Mouse (Mus musculus) cerebellum, adult 8-10 months (tissue): ENCODE results near the gene Fam135a.
A peak's percentile ranks its signal among the peaks of the same experiment; 100 is the strongest.

ENCODE experiments used
- DNase-seq: peaks from one replicate; pipeline ENCODE4 v3.0.0; 2022

The Fam135a gene

DNA sequence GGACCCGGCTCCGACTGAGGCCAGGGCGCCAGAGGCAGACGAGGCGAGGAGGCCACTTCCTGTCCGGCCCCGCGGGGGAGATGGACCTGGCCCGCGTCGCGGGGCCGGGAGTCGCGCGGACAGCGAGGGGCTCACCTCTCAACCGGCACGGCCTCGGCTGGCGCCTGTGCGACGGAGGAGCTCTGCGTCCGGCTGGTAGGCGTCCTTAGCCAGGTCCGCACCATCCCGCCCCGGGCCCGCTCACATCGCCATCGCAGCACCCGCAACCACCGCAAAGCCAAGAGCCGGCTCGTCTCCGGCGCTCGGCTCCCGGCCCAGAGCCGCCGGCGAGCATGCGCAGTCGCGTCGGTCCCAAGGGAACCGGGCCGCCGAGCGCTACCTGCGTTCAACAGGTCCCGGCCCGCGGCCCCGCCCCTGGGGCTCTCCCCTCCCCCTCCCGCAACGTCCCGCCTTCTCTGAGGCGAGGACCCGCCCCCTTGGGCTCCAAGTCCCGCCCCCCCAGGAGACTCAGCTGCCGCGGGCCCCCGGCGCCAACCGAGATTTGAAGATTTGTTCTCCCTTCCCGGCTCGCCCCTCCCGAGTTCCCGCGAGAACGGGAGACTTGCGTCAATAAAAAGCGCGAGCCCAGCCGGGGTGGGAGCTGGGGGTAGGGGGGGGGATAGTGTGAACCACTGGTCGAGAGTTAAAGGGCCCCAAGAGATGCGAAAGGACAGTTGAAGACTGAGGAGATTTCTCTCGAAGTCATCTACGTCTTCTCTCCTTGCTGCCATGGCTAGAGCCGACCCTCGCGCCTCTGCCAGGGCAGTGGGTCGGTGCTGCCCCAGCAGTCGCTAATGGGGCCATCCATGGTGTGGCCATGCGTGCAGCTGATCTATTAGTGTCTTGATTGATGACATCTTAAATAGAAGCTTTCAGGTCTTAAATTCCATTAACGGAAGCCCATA, at the start of gene Fam135a:
Gene Fam135a, minus strand, starts transcription at position 416 of the 944 bp plus-strand sequence.
- DNase-seq: peak; percentile 85

GRCm38 (mm10) chr1:24143504-24143903, 43.4 kb upstream of the Fam135a start:
- DNase-seq: no peak

DNA sequence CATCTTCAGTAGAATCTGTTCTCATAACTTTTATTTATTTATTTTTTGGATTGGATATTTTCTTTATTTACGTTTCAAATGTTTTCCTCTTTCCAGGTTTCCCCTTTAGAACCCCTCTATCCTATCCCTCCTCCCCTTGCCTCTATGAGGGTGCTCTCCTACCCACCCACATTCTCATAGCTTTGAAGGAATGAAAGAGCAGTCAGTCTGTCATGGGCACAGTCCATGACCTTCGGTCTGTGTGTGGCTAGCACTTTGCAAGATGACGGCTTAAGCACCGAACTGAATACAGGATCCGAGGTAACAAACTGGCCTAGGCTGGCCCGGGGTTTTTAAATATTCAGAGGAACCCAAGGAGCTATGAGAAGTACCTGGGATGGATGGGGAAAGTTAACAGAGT, 40.4 kb upstream of the Fam135a start:
- DNase-seq: no peak

- DNase-seq: peak; percentile 81
Observed at GRCm38 (mm10) chr1:24137133-24137532, 37.0 kb upstream of the Fam135a start.

GRCm38 (mm10) chr1:24134792-24135191, 34.7 kb upstream of the Fam135a start:
- DNase-seq: peak; percentile 9

GRCm38 (mm10) chr1:24133853-24134252, 33.7 kb upstream of the Fam135a start:
- no peak for DNase-seq

GRCm38 (mm10) chr1:24127866-24128265, 27.7 kb upstream of the Fam135a start:
- DNase-seq: no peak

DNA sequence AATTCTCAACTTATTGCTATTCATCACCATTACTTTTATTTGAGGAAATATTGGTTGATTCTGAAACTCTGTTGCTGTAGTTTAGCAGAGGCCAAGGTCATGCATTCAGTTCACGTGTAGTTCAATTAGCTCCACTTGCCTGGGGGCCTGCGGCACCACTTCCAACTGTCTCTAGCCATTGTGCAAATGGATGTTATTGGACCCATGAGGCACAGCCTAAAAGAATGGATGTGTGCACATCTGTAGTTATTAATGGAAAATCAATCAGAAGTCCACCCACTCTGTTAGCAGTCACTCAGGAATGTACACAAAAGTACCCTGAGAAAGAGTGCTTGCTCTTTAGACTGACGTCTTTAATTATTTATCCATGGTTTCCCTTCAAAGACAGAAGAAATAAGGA, 24.5 kb upstream of the Fam135a start:
- no peak for DNase-seq

DNA sequence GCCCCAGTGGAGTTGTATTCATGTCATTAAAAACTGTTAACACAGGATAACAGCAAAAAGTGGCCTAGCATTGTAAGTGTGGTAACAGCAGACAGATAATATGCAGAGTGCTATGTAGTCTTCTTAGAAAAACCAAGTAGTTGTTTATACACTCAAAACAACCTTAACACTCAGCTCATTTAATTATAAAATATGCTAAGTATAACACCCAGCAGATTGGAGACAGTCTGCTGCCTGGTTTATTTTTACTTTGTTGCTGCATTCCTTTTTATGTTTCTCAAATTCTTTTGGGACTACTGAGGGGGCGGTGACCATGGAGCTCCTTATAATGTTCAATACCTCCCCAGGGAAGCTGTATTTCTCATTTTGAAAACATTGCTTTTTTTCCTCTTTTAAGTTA, 22.4 kb upstream of the Fam135a start:
- no peak for DNase-seq

- DNase-seq: no peak
Observed at GRCm38 (mm10) chr1:24107971-24108773, 8.0 kb upstream of the Fam135a start.

- DNase-seq: no peak
Observed at GRCm38 (mm10) chr1:24107378-24107777, 7.2 kb upstream of the Fam135a start.

DNA sequence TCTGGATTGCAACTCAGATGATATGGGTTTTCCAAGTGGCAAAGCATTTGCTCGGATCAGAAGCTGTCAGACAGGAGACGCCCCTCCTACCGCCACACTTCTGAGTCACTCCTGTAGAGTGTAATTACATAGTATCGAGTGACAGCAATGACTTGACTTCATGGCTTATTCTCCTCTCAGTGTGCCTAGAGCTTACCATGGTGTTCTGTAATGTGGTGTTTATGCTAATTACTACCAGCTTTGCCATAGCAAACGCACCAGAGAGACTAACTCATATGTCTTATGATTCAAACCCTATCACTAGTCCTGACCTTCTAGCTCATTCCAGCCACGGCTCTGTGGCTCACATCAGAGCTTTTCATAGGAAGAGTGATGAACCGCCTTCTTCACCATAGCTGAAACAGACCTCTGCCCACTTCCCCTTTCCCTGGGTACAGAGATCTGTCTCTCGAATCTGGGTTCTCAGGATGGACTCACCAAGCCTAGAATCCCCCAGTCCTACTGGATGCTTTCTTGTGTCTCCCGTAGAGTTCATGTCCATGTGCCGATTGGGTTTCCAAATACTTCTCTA, 2.5 kb upstream of the Fam135a start:
- no peak for DNase-seq

DNA sequence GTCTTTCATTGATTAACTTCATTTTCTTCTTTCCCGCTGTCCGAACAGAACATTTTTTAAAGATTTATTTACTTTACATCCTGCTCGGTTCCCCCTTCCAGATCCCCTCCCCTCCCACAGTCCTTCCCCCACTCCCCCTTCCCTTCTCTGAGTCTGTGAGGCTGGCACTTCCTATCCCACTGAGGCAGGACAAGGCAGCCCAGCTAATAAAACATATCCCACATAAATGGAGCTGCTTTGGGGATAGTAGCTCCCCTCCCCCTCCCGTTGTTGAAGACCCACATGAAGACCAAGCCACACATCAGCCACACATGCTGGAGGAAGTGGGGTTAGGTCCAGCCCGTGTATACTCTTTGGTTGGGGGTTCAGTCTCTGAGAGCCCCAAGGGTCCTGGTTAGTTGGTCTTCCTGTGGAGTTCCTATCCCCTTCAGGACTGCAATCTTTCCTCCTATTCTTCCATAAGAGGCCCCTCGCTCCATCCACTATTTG, 773 bp upstream of the Fam135a start:
- DNase-seq: no peak

DNA sequence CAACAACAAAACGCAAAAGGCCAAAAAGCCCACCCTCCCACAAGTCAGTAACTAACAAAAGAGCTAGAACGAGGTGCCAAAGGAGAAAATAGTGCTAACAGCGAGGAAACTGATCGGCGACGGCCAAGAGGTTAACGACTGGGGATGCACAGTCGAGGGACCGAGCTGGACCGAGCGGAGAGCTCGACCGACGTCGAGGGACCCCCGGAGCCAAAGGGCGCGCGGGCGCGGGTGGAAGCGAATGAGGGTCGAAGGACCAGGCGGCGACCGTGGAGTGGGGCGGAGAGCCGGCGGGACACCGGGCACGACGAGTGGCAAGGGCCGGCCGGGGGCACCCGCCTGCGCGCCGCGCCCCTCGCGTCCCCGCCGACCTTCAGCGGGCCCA, 608 bp downstream of the Fam135a start:
- DNase-seq: no peak

DNA sequence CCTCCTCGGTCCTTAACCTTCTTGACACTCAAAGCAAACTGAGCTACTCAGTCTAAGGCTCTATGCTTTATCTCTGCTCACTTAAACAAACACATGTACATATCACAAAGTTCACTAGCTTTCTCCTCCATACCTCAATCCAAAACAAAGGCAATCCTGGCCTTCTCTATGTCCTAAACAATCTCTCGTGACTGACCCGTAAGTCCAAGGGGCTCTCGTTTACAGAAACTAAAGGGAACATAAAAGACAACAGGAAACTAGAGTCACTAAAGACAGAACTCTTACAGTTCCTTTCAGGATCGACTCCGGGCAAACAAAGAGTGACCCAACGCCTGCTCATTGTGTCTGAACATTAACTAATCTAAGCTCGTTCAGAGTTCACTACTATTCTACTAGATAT, 2.6 kb downstream of the Fam135a start:
- no peak for DNase-seq

- no peak for DNase-seq
Observed at GRCm38 (mm10) chr1:24092414-24092813, 7.7 kb downstream of the Fam135a start.

- DNase-seq: no peak
Observed at GRCm38 (mm10) chr1:24090603-24091002, 9.5 kb downstream of the Fam135a start.

- no peak for DNase-seq
Observed at GRCm38 (mm10) chr1:24090094-24090493, 10.0 kb downstream of the Fam135a start.

DNA sequence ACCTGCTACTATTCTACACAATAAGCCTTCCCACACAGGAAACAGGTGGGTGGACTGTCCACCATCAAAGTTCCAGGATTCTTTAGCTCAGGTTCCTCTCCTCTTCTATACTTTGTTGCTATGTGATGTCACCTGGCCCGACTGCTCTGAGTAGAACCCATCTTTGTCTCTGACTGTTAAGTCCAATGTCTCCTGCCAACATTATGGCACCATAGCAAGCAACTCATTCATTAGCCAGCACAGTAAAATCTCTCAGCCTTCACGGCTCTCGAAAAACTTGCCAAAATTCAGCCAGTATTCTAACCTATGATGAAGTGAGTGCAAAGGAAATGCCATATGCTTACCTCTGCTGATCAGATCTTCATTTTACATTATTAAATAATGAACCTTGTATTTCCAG, 14.0 kb downstream of the Fam135a start:
- DNase-seq: peak; percentile 23

DNA sequence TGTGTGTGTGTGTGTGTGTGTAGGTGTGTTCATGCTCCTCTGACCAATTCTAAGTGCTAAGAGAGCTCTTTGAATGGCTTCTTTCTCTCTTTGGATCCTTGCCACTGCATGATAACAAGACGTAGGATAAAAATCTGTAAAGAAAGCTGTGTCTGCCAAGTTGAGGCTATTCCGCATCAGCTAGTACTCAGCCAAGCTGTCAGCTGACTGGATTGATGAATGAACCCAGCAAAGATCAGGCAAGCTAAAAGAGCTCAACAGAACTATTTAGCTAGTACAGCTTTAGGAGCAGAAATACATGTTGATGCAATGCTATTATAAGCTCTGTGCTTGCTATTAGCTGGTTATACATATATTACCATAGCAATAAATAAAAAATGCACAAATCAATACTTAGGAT, 25.7 kb downstream of the Fam135a start:
- DNase-seq: no peak

DNA sequence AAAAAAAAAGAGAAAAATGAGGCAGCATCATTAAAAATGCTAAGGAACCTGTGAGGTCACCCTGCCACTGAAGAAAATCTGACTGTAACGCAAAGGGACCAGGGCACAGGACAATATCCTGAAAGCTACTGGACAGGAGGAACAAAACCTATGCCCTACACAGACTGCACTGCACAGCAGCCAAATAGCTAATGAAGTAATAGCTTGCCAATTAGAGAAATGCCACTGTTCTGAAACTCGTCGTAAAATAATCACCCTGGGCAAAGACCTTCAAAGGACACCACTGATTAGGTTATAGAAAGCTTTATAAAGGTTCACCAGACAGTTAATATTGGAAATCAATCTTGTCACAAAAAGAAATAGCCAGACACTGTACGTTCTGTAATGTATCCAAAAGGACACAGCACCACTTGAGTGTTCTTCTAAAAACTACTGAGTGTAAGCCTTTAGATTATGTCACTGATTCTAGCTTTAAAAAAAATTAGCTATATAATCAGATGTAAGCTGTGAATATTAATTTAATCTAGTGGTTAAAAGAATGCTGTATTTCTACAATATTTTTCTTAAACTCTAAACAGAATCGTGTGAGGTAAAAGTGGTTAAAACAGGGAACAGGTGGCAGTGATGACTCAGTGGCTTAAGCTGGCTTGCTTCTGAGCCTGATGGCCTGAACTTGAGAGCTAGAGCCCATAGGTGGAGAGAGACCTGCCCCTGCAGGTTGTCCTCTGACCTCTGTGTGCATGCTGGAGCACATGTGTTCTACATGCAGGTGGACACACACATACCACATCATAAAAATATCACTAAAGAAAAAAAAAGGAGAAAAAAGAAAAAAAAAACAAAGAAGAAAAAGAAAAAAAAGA, 26.5 kb downstream of the Fam135a start:
- no peak for DNase-seq

- DNase-seq: no peak
Observed at GRCm38 (mm10) chr1:24068830-24069229, 31.3 kb downstream of the Fam135a start.
